Mouse (Mus musculus) bone marrow macrophage, adult 2 months (primary cell): ENCODE measurements at regions not wholly inside any gene's neighbourhood (a gene's known extent, or its start where the extent isn't known, plus 50 kb on each side); places are given as distances from the start of the nearest gene placed in this dataset.

Experiments used
- H3K27ac ChIP-seq: 2 replicates; pipeline ENCODE4 v1.5.1; 2012; ENCODE audit warnings: low read depth, low read length; ENCODE audit not compliant: insufficient read depth
- H3K4me1 ChIP-seq: 2 replicates; pipeline ENCODE4 v1.6.1; 2012; ENCODE audit warnings: low read length; ENCODE audit not compliant: control insufficient read depth, insufficient read depth
- H3K4me3 ChIP-seq: 2 replicates; pipeline ENCODE4 v1.5.1; 2012; ENCODE audit warnings: mild to moderate bottlenecking, low read length, moderate library complexity; ENCODE audit not compliant: insufficient read depth
- CTCF ChIP-seq: IDR thresholded peaks from 2 replicates; pipeline ENCODE4 v1.5.1; 2012; ENCODE audit warnings: low read depth, mild to moderate bottlenecking, low read length, moderate library complexity
- POLR2A ChIP-seq: IDR thresholded peaks from 2 replicates; pipeline ENCODE4 v1.6.1; 2012; ENCODE audit warnings: mild to moderate bottlenecking, low read depth, low read length, borderline replicate concordance

GRCm38 (mm10) chr2:173463313-173463712, 59.1 kb upstream of the 1700021F07Rik start:
- Histone ChIP-seq H3K4me3 (no peak overlapping the region), H3K4me1 (no peaks in the 10 kb centered on the region), H3K27ac (no peak overlapping the region)
- TF ChIP-seq CTCF (no peak), POLR2A (no peak)

DNA sequence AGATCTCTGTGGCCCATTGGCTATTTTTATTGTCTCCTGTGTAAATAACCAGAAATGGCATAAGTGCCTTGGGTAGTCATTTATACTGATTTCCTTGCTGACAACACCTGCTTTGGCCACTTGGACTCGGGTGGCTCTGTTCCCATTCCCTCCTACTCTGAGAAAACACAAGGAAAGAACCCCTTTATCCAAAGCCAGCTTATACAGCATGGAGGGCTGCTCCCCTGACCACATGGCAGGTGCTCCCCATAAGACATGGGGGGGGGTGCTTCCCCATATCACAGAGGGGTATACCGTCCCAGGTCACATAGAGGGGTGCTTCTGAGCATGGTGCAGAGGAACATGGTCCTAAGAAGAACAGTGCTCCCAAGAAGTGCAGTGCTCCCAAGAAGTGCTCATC, 57.8 kb upstream of the 1700021F07Rik start:
- no peaks in the 10 kb centered on the region for H3K4me1 ChIP-seq
- no peak overlapping the region for H3K4me3 ChIP-seq
- H3K27ac ChIP-seq: no peak overlapping the region
- no peak for TF ChIP-seq CTCF
- TF ChIP-seq POLR2A: no peak

DNA sequence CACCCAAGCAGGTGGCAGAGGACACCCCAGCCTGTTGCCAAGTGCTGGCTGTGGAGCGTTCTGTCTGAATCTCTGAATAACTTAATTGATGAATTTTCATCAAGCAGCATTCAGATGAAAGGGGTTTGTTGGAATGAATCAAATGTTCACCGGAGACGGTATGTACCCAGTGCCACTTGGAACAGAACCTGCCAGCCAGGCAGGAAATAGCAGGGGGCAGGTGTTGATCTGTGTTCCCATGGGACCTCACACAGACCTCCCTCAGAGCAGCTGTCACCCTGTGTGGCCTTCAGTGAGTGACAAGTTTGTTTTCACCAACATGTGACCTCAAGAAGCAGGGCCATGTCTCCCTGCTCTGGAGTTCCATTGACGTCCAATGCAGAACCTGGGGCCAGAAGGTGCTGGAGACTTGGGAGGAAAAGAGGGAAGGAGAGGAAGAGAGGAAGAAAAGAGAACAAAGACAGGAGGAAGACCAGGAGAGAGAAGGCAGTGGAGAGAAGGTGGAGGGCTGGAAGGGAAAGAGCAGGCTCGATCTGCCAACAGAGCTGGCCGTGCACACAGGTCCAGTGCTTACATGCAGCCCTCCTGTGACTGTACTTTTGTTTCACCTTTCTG, 57.3 kb upstream of the 1700021F07Rik start:
- no peak overlapping the region for H3K27ac ChIP-seq
- TF ChIP-seq CTCF (no peak), POLR2A (no peak)
- H3K4me3 ChIP-seq: no peak overlapping the region
- H3K4me1 ChIP-seq: no peaks in the 10 kb centered on the region

- Histone ChIP-seq H3K4me3 (no peak overlapping the region), H3K4me1 (no peaks in the 10 kb centered on the region), H3K27ac (no peak overlapping the region)
- TF ChIP-seq CTCF (no peak), POLR2A (no peak)
Observed at GRCm38 (mm10) chr2:173468136-173468535, 54.2 kb upstream of the 1700021F07Rik start.

DNA sequence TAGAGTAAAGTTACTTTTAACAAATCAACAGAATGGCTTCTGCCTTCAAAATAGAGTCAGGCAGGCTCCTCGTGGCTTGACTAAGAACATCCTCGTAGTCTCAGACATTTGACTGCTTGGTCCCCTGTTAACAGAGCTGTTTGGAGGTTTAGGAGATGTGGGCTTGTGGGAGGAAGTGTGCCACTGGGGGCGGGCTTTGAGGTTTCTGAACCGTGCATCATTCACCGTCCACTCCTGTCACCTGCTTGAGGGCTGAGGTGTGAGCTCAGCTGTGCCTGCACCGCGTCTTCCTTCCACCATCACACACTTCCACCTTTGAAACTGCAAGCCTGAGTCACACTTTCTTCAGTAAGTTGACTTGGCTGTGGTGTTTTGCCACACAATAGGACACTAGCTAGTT, 52.6 kb upstream of the 1700021F07Rik start:
- Histone ChIP-seq H3K4me3 (no peak overlapping the region), H3K27ac (no peak overlapping the region), H3K4me1 (no peaks in the 10 kb centered on the region)
- TF ChIP-seq POLR2A (no peak), CTCF (no peak)
